Comparison of ENCODE assay signal across 9 mouse cellular contexts in genomic region chr3:104962141-104962611, GRCm38 (mm10). TPM values are rescaled to one million over a fixed set of nuclear protein-coding genes. Genes with fewer than 3 reads are reported as not detected.
DNase-seq lines count a peak whose midpoint lies in the region; ATAC-seq and TF ChIP-seq lines count a peak whose summit lies in the region.
"Had no signal": no experiment of that assay in that cellular context is flagged by ENCODE, and none has a peak within 500 bp of the region (broad histone marks: within the 10 kb centered on the region; RNA-seq: fewer than 3 reads in every experiment).

No protein-coding gene starts in this region.

- 1% methylated on average over 31 of the region's 31 CpGs for WGBS in heart, embryonic 10.5 days
- 1% methylated on average over 31 of the region's 31 CpGs for WGBS in embryonic facial prominence, embryonic 10.5 days
- WGBS in hindbrain, embryonic 15.5 days: 2% methylated on average over 29 of the region's 31 CpGs
- 1% methylated on average over 31 of the region's 31 CpGs for WGBS in liver, postnatal 0 days (ENCODE audit: insufficient replicate concordance)
- under 1% methylated on average over 31 of the region's 31 CpGs for WGBS in stomach, embryonic 16.5 days

- H3K36me3 ChIP-seq in heart, embryonic 10.5 days: no peaks in the 10 kb centered on the region
- H3K36me3 ChIP-seq in embryonic facial prominence, embryonic 10.5 days (replicated peaks): no peaks in the 10 kb centered on the region
- H3K36me3 ChIP-seq in hindbrain, embryonic 15.5 days: no peaks in the 10 kb centered on the region
- no peaks in the 10 kb centered on the region for H3K36me3 ChIP-seq in liver, postnatal 0 days (replicated peaks; ENCODE audit: insufficient read depth, low read length)
- H3K36me3 ChIP-seq in stomach, embryonic 16.5 days (ENCODE audit: control insufficient read depth, insufficient read depth, low read length): no peaks in the 10 kb centered on the region

- H3K27ac ChIP-seq in heart, embryonic 10.5 days: peak overlapping the region; percentile 81
- peak overlapping the region; percentile 76; the same call in 1 of the 2 replicates for H3K27ac ChIP-seq in embryonic facial prominence, embryonic 10.5 days (replicated peaks)
- H3K27ac ChIP-seq in hindbrain, embryonic 15.5 days (replicated peaks): no peak overlapping the region
- H3K27ac ChIP-seq in liver, postnatal 0 days (ENCODE audit: low read depth): no peak overlapping the region
- H3K27ac ChIP-seq in stomach, embryonic 16.5 days (ENCODE audit: low read length): no peak overlapping the region

- ATAC-seq in hindbrain, embryonic 15.5 days (ENCODE audit: low FRiP score, low read depth): no peak
- peak; percentile 60 for ATAC-seq in liver, postnatal 0 days
- ATAC-seq in stomach, embryonic 16.5 days (ENCODE audit: insufficient read depth, low FRiP score): peak; percentile 49; the same call in 1 of the 2 replicates

- peaks cover 72% of the 10 kb centered on the region for H3K4me1 ChIP-seq in heart, embryonic 10.5 days
- peaks cover 66% of the 10 kb centered on the region for H3K4me1 ChIP-seq in embryonic facial prominence, embryonic 10.5 days
- H3K4me1 ChIP-seq in hindbrain, embryonic 15.5 days (replicated peaks): peaks cover 20% of the 10 kb centered on the region
- H3K4me1 ChIP-seq in liver, postnatal 0 days (ENCODE audit: insufficient read depth): peaks cover 13% of the 10 kb centered on the region
- H3K4me1 ChIP-seq in stomach, embryonic 16.5 days (ENCODE audit: control insufficient read depth, insufficient read depth, low read length): peaks cover 18% of the 10 kb centered on the region

- H3K9me3 ChIP-seq in heart, embryonic 10.5 days: no peaks in the 10 kb centered on the region
- no peaks in the 10 kb centered on the region for H3K9me3 ChIP-seq in embryonic facial prominence, embryonic 10.5 days
- no peaks in the 10 kb centered on the region for H3K9me3 ChIP-seq in hindbrain, embryonic 15.5 days
- no peaks in the 10 kb centered on the region for H3K9me3 ChIP-seq in liver, postnatal 0 days (ENCODE audit: low read length)
- no peaks in the 10 kb centered on the region for H3K9me3 ChIP-seq in stomach, embryonic 16.5 days (replicated peaks; ENCODE audit: control insufficient read depth, low read length)

- TF ChIP-seq CTCF in liver, postnatal 0 days (IDR thresholded peaks at IDR 0.05; ENCODE audit: low read depth): no peak

- no peak for TF ChIP-seq EP300 in liver, postnatal 0 days (IDR thresholded peaks at IDR 0.05; ENCODE audit: low read depth)

- H3K27me3 ChIP-seq in heart, embryonic 10.5 days (ENCODE audit: insufficient read depth, poor library complexity, severe bottlenecking): peaks cover 80% of the 10 kb centered on the region
- H3K27me3 ChIP-seq in embryonic facial prominence, embryonic 10.5 days (replicated peaks; ENCODE audit: low read depth, poor library complexity, severe bottlenecking): peaks cover 90% of the 10 kb centered on the region
- peaks cover 57% of the 10 kb centered on the region for H3K27me3 ChIP-seq in hindbrain, embryonic 15.5 days
- peaks cover 59% of the 10 kb centered on the region for H3K27me3 ChIP-seq in liver, postnatal 0 days (ENCODE audit: insufficient read depth, low read length)
- H3K27me3 ChIP-seq in stomach, embryonic 16.5 days (ENCODE audit: control insufficient read depth, insufficient read depth, low read length): peaks cover 41% of the 10 kb centered on the region

- DNase-seq in heart, embryonic 10.5 days (ENCODE audit: low spot score): peak; percentile 77
- DNase-seq in heart, adult 8-10 months (ENCODE audit: low spot score): no peak
- peak; percentile 80 for DNase-seq in embryonic facial prominence, embryonic 10.5 days (ENCODE audit: low spot score)
- peak; percentile 39 for DNase-seq in liver, postnatal 0 days
- no peak for DNase-seq in left cerebral cortex, adult 8-10 months (ENCODE audit: low spot score in 2 of 2)
- no peak for DNase-seq in layer of hippocampus, adult 8-10 months (ENCODE audit: low spot score in 2 of 2)

- H3K9ac ChIP-seq in hindbrain, embryonic 15.5 days: no peak overlapping the region
- no peak overlapping the region for H3K9ac ChIP-seq in liver, postnatal 0 days (replicated peaks)
- H3K9ac ChIP-seq in stomach, embryonic 16.5 days (ENCODE audit: low read length): peak overlapping the region; percentile 70

- H3K4me2 ChIP-seq in hindbrain, embryonic 15.5 days: peak overlapping the region; percentile 66
- H3K4me2 ChIP-seq in liver, postnatal 0 days (ENCODE audit: low read depth, low read length): peak overlapping the region; percentile 83
- H3K4me2 ChIP-seq in stomach, embryonic 16.5 days (ENCODE audit: low read depth, low read length): peak overlapping the region; percentile 87

- H3K4me3 ChIP-seq in heart, embryonic 10.5 days: peak overlapping the region; percentile 68
- H3K4me3 ChIP-seq in embryonic facial prominence, embryonic 10.5 days: peak overlapping the region; percentile 62
- peak overlapping the region; percentile 46 for H3K4me3 ChIP-seq in hindbrain, embryonic 15.5 days
- H3K4me3 ChIP-seq in liver, postnatal 0 days (ENCODE audit: low read depth, low read length): peak overlapping the region; percentile 48
- peak overlapping the region; percentile 57 for H3K4me3 ChIP-seq in stomach, embryonic 16.5 days (replicated peaks; ENCODE audit: low read length)

RNA-seq across cellular contexts. Expression of gene Wnt2b, which starts 0.5 kb away (rescaled TPM):
- polyA plus RNA-seq in heart, embryonic 10.5 days (2016; fragmentation: Nextera tagmentation; extraction: Ambion mirVana): 1.3 and 1.6 TPM in 2 replicates
- total RNA-seq in heart, adult 8-10 months (2022): 1 to 10 TPM in 1 of 4 experiments, under 1 TPM in 3; 0.38 to 2.0 (median 0.60) TPM
- polyA plus RNA-seq in embryonic facial prominence, embryonic 10.5 days (2016; fragmentation: Nextera tagmentation; extraction: Ambion mirVana): 0.50 and 0.66 TPM in 2 replicates
- polyA plus RNA-seq in hindbrain, embryonic 15.5 days (2015; fragmentation: Nextera tagmentation; extraction: Ambion mirVana): 1.1 and 1.2 TPM in 2 replicates
- polyA plus RNA-seq in liver, postnatal 0 days (2015; fragmentation: Nextera tagmentation; extraction: Ambion mirVana): 0.07 and 0.09 TPM in 2 replicates
- polyA plus RNA-seq in stomach, embryonic 16.5 days (2015; fragmentation: Nextera tagmentation; extraction: Ambion mirVana): 2.1 and 3.1 TPM in 2 replicates
- total RNA-seq in left cerebral cortex, adult 8-10 months (2022): 1 to 10 TPM; 1.5 to 1.6 (median 1.6) TPM
- total RNA-seq in layer of hippocampus, adult 8-10 months (2022): under 1 TPM; 0.41 to 0.58 (median 0.55) TPM
- total RNA-seq: MEL had no signal

Comparison
In these comparisons a context has a peak if more than half of its experiments do, and no peak if none do; other contexts are left out.
1. DNase-seq: peak in heart, embryonic 10.5 days (single experiment), embryonic facial prominence, embryonic 10.5 days (single experiment) and liver, postnatal 0 days (single experiment); none in heart, adult 8-10 months (single experiment), left cerebral cortex, adult 8-10 months (0 of 2) and layer of hippocampus, adult 8-10 months (0 of 2).
2. H3K27ac ChIP-seq: peak in heart, embryonic 10.5 days (single experiment) and embryonic facial prominence, embryonic 10.5 days (single experiment); none in hindbrain, embryonic 15.5 days (single experiment), liver, postnatal 0 days (single experiment) and stomach, embryonic 16.5 days (single experiment).
3. Peak in every context shown above with its lines, with median percentiles within 50 percentile points of each other: H3K4me3 ChIP-seq and H3K4me2 ChIP-seq.